Mouse (Mus musculus): ENCODE measurements at regions not wholly inside any gene's neighbourhood (a gene's known extent, or its start where the extent isn't known, plus 50 kb on each side); places are given as distances from the start of the nearest gene placed in this dataset.

GRCm38 (mm10) chr11:34959291-34959690, 125.8 kb upstream of the Spdl1 start:
- TF ChIP-seq CTCF (IDR thresholded peaks at IDR 0.05; ENCODE audit: borderline replicate concordance, insufficient read depth, low read depth, low read length) (no peak), POLR2A (IDR thresholded peaks at IDR 0.05; ENCODE audit: borderline replicate concordance, insufficient read depth, low read length) (no peak)
